Mouse (Mus musculus) cerebellum, postnatal 14 days (tissue): ENCODE results near the gene Nr5a1.

Source experiments
- DNase-seq, 2 experiments: peaks; one replicate each; pipeline ENCODE4 v3.0.0; 2021; ENCODE audit warnings: mixed read lengths in 2 of 2

Gene Nr5a1

DNA sequence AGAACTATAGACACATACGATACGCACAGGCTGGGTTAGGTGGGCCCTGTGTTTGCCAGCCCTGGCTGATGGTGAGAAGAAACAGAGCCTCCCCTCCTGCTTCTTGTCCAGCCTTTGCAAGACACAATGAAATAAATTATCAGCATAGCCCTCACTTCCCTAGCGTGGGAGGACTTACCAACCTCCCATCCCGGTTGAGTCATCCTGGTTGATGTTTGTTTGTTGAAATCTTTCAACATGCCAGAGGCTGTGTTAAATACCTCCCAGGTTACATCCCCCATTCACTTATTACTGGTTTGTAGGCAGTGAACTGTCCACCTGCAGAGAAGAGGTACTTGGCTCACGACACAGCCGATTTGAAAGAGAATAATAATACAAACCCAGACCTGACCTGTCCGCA is 66.7 kb downstream of the Nr5a1 start:
- no peak for DNase-seq

DNA sequence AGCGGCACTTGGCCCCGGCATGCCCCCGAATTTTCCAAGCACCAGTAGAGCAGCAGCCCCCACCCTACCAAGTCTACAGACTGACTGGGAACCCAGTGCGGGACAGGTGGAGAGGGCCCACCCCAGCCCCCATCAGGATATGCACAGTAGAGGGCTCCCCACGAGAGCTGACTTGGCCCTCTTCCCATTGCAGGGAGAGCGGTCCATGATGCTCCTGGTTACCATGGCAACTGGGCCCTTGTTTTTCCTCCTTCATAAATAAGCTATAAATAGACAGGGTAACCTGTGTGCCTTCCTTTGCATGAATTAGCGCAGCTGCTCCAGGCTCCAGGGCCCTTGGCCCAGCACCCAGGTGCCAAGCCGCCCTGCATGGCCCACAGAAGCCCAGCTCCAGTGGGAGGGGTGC is 67.1 kb downstream of the Nr5a1 start:
- peak; percentile 59 to 63 for DNase-seq

DNA sequence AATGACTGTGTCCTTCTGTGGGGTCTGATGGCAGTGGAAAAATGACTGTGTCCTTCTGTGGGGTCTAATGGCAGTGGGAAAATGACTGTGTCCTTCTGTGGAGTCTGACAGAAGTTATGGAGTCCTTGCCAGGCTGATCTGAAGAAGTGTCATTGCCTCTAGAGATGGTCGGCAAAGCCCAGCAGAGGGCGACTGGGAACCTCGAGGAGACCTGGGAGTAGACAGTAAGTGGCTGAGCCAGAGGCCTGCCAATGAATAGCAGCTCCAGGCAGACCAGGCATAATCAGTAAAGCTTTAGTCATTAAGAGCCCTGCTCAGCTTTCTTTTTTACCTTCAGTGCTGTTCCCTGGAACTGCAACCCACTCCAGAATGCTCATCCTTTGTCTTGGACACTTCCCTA is 68.4 kb downstream of the Nr5a1 start:
- DNase-seq, result peak; percentile 77 to 86

DNA sequence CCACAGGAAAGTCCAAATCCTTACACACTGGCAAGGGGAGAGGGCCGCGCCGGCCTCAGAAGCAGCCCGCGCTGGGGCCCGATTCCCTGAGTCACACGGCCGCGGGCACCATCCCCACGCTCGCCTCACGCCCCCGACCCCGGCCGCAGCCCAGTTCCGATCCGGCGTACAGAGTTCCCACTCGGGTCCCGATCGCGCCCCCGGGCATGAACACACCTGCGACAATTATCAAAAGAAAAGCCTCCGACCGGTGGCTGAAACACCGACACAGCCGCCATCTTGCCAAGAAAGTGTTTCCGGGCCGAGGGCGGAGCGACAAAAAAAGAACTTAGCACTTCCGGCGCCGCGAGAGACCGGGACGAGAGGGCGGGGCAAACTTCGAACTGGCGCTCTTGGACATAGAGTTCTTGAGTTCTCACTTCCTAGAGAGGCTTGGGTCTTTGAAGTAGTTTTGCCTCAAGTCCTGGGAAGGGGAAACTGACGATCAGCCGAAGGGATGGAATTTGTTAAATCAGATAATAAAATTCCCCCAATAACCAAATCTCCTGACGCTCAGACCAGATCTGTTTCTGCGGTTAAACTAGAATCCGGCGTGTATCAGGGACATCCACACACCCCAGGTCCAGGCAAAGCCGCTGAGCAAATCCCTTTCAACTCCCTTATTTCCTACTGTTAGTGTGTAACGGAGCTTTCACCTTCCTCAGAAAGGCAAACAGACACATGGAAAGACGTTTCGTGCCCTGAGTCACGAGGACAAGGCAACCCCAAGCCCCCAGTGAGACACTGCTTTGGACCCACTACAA is 70.5 kb downstream of the Nr5a1 start, which contains the start of gene Psmb7:
Psmb7 (minus strand) TSS at position 463 of the 803 bp plus-strand sequence.
- DNase-seq, result peak; percentile 89 to 92
